Mouse (Mus musculus) CH12.LX (cell line): Measurements from ENCODE around the gene Phf3. TPM values are rescaled to one million over a fixed set of nuclear protein-coding genes. Genes with fewer than 3 reads are reported as not detected.
"Not testable (repeated sequence)": the region's sequence is repeated elsewhere in the genome, so short reads cannot be mapped to it uniquely, and the experiment has no call there.

Experiments used
- DNase-seq: peaks from one replicate; pipeline ENCODE4 v3.0.0-alpha.2; 2013; ENCODE audit errors: extremely low read depth
- H3K27ac ChIP-seq: 2 replicates; pipeline ENCODE4 v1.5.1; 2012; ENCODE audit warnings: low read depth, mild to moderate bottlenecking, control low read depth, moderate library complexity; ENCODE audit not compliant: insufficient read depth
- H3K27me3 ChIP-seq: replicated peaks from 2 replicates; pipeline ENCODE3; 2012; ENCODE audit warnings: inconsistent platforms
- H3K36me3 ChIP-seq, 2 experiments: replicated peaks in 1 of 2; 2 replicates each; pipeline versions ENCODE3 to v1.6.1; 2012; ENCODE audit warnings: inconsistent platforms in 1 of 2, low read length in 1 of 2, mild to moderate bottlenecking in 1 of 2, mixed read lengths in 1 of 2, moderate library complexity in 1 of 2; ENCODE audit not compliant: control insufficient read depth in 1 of 2, insufficient read depth in 1 of 2
- H3K4me1 ChIP-seq, 2 experiments: 2 replicates each; pipeline ENCODE4 v1.6.1; 2012; ENCODE audit warnings: inconsistent platforms in 1 of 2, moderate library complexity in 1 of 2; ENCODE audit not compliant: insufficient read depth in 2 of 2, control insufficient read depth in 1 of 2
- H3K4me2 ChIP-seq: 2 replicates; pipeline ENCODE4 v1.6.1; 2012; ENCODE audit warnings: low read depth, mild to moderate bottlenecking, control low read depth; ENCODE audit not compliant: poor library complexity, insufficient read depth, severe bottlenecking
- H3K4me3 ChIP-seq, 3 experiments: fragments of 150-350 bp in 1 of 3; sonication (generic) in 1 of 3; replicated peaks in 1 of 3; 2 replicates each; pipeline versions ENCODE3 to v1.5.1; 2011 to 2012; ENCODE audit warnings: low read depth in 2 of 3, low read length in 2 of 3, mild to moderate bottlenecking in 2 of 3, moderate library complexity in 2 of 3, control low read depth in 1 of 3, improper control_type of control experiment in 1 of 3, inconsistent platforms in 1 of 3, mixed read lengths in 1 of 3; ENCODE audit not compliant: poor library complexity in 1 of 3
- H3K79me2 ChIP-seq: replicated peaks from 2 replicates; pipeline ENCODE4 v1.6.1; 2012; ENCODE audit warnings: mild to moderate bottlenecking, moderate library complexity; ENCODE audit not compliant: control insufficient read depth, poor library complexity, insufficient read depth, severe bottlenecking; ENCODE audit errors: extremely low read depth
- H3K9ac ChIP-seq: 2 replicates; pipeline ENCODE4 v1.6.1; 2012; ENCODE audit warnings: low read depth, mild to moderate bottlenecking, control low read depth, moderate library complexity; ENCODE audit not compliant: insufficient read depth
- H3K9me3 ChIP-seq: replicated peaks from 2 replicates; pipeline ENCODE3; 2012; ENCODE audit warnings: low read length, inconsistent platforms, mixed read lengths
- CTCF ChIP-seq, 2 experiments: IDR thresholded peaks in 1 of 2; conservative IDR thresholded peaks in 1 of 2; 2 replicates each; pipeline ENCODE4 v1.5.1; 2011 to 2012; ENCODE audit warnings: low read depth in 2 of 2, low read length in 2 of 2, improper control_type of control experiment in 1 of 2, inconsistent platforms in 1 of 2, mild to moderate bottlenecking in 1 of 2, moderate library complexity in 1 of 2
- HCFC1 ChIP-seq: IDR thresholded peaks from 2 replicates; pipeline ENCODE4 v1.6.1; 2012; ENCODE audit warnings: low read depth, mild to moderate bottlenecking, inconsistent platforms, low read length, improper control_type of control experiment
- JUN ChIP-seq: IDR thresholded peaks from 2 replicates; pipeline ENCODE4 v1.6.1; 2011; ENCODE audit warnings: low read depth, mild to moderate bottlenecking, low read length, improper control_type of control experiment, moderate library complexity; ENCODE audit not compliant: insufficient read depth
- JUND ChIP-seq: conservative IDR thresholded peaks from 2 replicates; pipeline ENCODE4 v1.6.1; 2011; ENCODE audit warnings: low read depth, low read length, improper control_type of control experiment
- KAT2A ChIP-seq: IDR thresholded peaks from 2 replicates; pipeline ENCODE4 v1.6.1; 2012; ENCODE audit warnings: low read length, improper control_type of control experiment, inconsistent platforms; ENCODE audit not compliant: insufficient replicate concordance
- MAFK ChIP-seq: IDR thresholded peaks from 2 replicates; pipeline ENCODE4 v1.6.1; 2011; ENCODE audit warnings: low read length, improper control_type of control experiment; ENCODE audit not compliant: insufficient replicate concordance
- MAX ChIP-seq: IDR thresholded peaks from 2 replicates; pipeline ENCODE4 v1.6.1; 2011; ENCODE audit warnings: low read length, improper control_type of control experiment
- MXI1 ChIP-seq: IDR thresholded peaks from 2 replicates; pipeline ENCODE4 v1.6.1; 2011; ENCODE audit warnings: mild to moderate bottlenecking, low read depth, low read length, improper control_type of control experiment
- MYC ChIP-seq: IDR thresholded peaks from 2 replicates; pipeline ENCODE4 v1.6.1; 2011; ENCODE audit warnings: low read depth, mild to moderate bottlenecking, improper control_type of control experiment, low read length
- NRF1 ChIP-seq: IDR thresholded peaks from 2 replicates; pipeline ENCODE4 v1.6.1; 2014; ENCODE audit warnings: low read depth, mild to moderate bottlenecking, inconsistent platforms, low read length, improper control_type of control experiment, moderate library complexity
- PAX5 ChIP-seq: IDR thresholded peaks from 2 replicates; pipeline ENCODE4 v1.6.1; 2012; ENCODE audit warnings: low read length, inconsistent platforms, mixed read lengths
- POLR2A ChIP-seq: IDR thresholded peaks from 2 replicates; pipeline ENCODE4 v1.6.1; 2011; ENCODE audit warnings: low read depth, mild to moderate bottlenecking, improper control_type of control experiment, low read length
- POLR2AphosphoS2 ChIP-seq: IDR thresholded peaks from 2 replicates; pipeline ENCODE4 v1.6.1; 2011; ENCODE audit warnings: low read depth, low read length, improper control_type of control experiment
- RCOR1 ChIP-seq: conservative IDR thresholded peaks from 2 replicates; pipeline ENCODE4 v1.6.1; 2012; ENCODE audit warnings: low read depth, mild to moderate bottlenecking, inconsistent platforms, low read length, improper control_type of control experiment
- SMC3 ChIP-seq: IDR thresholded peaks from 2 replicates; pipeline ENCODE4 v1.6.1; 2011; ENCODE audit warnings: low read depth, low read length, improper control_type of control experiment
- TCF12 ChIP-seq: IDR thresholded peaks from 2 replicates; pipeline ENCODE4 v1.6.1; 2014; ENCODE audit warnings: low read depth, mild to moderate bottlenecking, inconsistent platforms, low read length, improper control_type of control experiment
- USF1 ChIP-seq: IDR thresholded peaks from 2 replicates; pipeline ENCODE4 v1.6.1; 2014; ENCODE audit warnings: low read depth, mild to moderate bottlenecking, inconsistent platforms, low read length, improper control_type of control experiment
- ZKSCAN1 ChIP-seq: IDR thresholded peaks from 2 replicates; pipeline ENCODE4 v1.6.1; 2012; ENCODE audit warnings: low read depth, inconsistent platforms, low read length, improper control_type of control experiment, borderline replicate concordance
- dilution Hi-C: fragments of 300-500 bp; cut with MboI; formaldehyde crosslinking; loops from 2 replicates; pipeline ENCODE4 v1.14.3; 2020; ENCODE audit warnings: low sequenced_read_pairs; ENCODE audit not compliant: extremely low pct_unique_long_range_greater_than_20kb, extremely low pct_ligation_motif_present
- in situ Hi-C: fragments of 300-500 bp; cut with MboI; formaldehyde crosslinking; loops from 3 replicates; pipeline ENCODE4 v1.14.3; 2019; ENCODE audit warnings: low sequenced_read_pairs, low pct_ligation_motif_present, low pct_unique_long_range_greater_than_20kb, mixed read lengths
- polyA plus RNA-seq: library from polyadenylated mRNA; unstranded; fragments of >175 nt; gene quantifications from 2 replicates; pipeline ENCODE4 v1.2.1, GENCODE M21; 2012; ENCODE audit warnings: low read depth; ENCODE audit not compliant: insufficient read length
- total RNA-seq, 2 experiments: library from RNA; depleted of rRNA; stranded (reverse); fragments of 300-350 nt in 1 of 2; fragments of >200 nt in 1 of 2; gene quantifications; 2 replicates each; pipeline ENCODE4 v1.2.3; 2012 to 2014

The Phf3 gene
- total and polyA plus RNA-seq, 3 experiments: 38.8 to 54.1 (median 40.6) TPM

GRCm38 (mm10) chr1:30771772-30772171, 101.9 kb downstream of the Phf3 start:
- in situ Hi-C loops: no loop called here
- TF ChIP-seq USF1 (no peak), JUN (no peak), HCFC1 (no peak), SMC3 (peak; percentile 48), POLR2AphosphoS2 (no peak), NRF1 (no peak), CTCF (conservative IDR thresholded peaks at IDR 0.05 in 1 of 2, IDR thresholded peaks at IDR 0.05 in 1 of 2; ENCODE audit: low read depth in 2 of 2, low read length in 2 of 2) (peak in 1 of 2 experiments; percentile 51; a peak in 2 of 4 replicates), JUND (no peak), RCOR1 (no peak), MAFK (no peak), POLR2A (no peak), MAX (no peak), MXI1 (no peak), TCF12 (no peak), MYC (no peak)
- dilution Hi-C loops: no loop called here
- no peak overlapping the region for H3K9ac ChIP-seq
- no peak overlapping the region for H3K4me2 ChIP-seq
- H3K27ac ChIP-seq: no peak overlapping the region
- no peaks in the 10 kb centered on the region for H3K27me3 ChIP-seq
- H3K9me3 ChIP-seq: no peaks in the 10 kb centered on the region
- H3K4me1 ChIP-seq: peaks cover 0 to 3% of the 10 kb centered on the region in 2 experiments; a peak in 1 of 4 replicates
- no peaks in the 10 kb centered on the region for H3K36me3 ChIP-seq
- no peak for DNase-seq
- H3K4me3 ChIP-seq: no peak overlapping the region
- no peaks in the 10 kb centered on the region for H3K79me2 ChIP-seq

- H3K27ac ChIP-seq, H3K4me1 ChIP-seq, H3K36me3 ChIP-seq, in situ Hi-C loops, H3K9ac ChIP-seq, H3K4me2 ChIP-seq, dilution Hi-C loops, H3K9me3 ChIP-seq, H3K79me2 ChIP-seq, H3K27me3 ChIP-seq, DNase-seq, H3K4me3 ChIP-seq: not testable (repeated sequence)
These were observed 103.1 kb downstream of the Phf3 start for GRCm38 (mm10) chr1:30770599-30770998.

- dilution Hi-C loops (no loop called here), in situ Hi-C loops (no loop called here)
- Histone ChIP-seq H3K4me3 (no peak overlapping the region), H3K36me3 (no peaks in the 10 kb centered on the region), H3K27me3 (no peaks in the 10 kb centered on the region), H3K27ac (no peak overlapping the region), H3K79me2 (no peaks in the 10 kb centered on the region; the same call in 1 of the 2 replicates), H3K9ac (no peak overlapping the region), H3K4me1 (no peaks in the 10 kb centered on the region), H3K9me3 (no peaks in the 10 kb centered on the region), H3K4me2 (no peak overlapping the region)
- TF ChIP-seq POLR2A (no peak), ZKSCAN1 (no peak), KAT2A (no peak), PAX5 (no peak)
- no peak for DNase-seq
These were observed 116.9 kb downstream of the Phf3 start for GRCm38 (mm10) chr1:30756794-30757193.
